Mouse (Mus musculus) limb, embryonic 12.5 days (tissue): ENCODE measurements at regions not wholly inside any gene's neighbourhood (a gene's known extent, or its start where the extent isn't known, plus 50 kb on each side); places are given as distances from the start of the nearest gene placed in this dataset.

Experiments
- ATAC-seq: fragments of 200-750 bp; cut with Nextera tagmentation; 2 replicates; pipeline ENCODE4 v1.8.0; 2017; ENCODE audit warnings: low read depth, moderate TSS enrichment; ENCODE audit not compliant: insufficient number of reproducible peaks, insufficient read depth, low FRiP score, low TSS enrichment
- H3K27ac ChIP-seq: fragments of 300-500 bp; sonication (generic); 2 replicates; pipeline ENCODE4 v1.5.1; 2016; ENCODE audit warnings: mild to moderate bottlenecking, moderate library complexity
- H3K27me3 ChIP-seq: fragments of 300-500 bp; sonication (generic); 2 replicates; pipeline ENCODE4 v1.6.1; 2016; ENCODE audit warnings: mild to moderate bottlenecking, moderate library complexity
- H3K36me3 ChIP-seq: fragments of 300-500 bp; sonication (generic); 2 replicates; pipeline ENCODE4 v1.6.1; 2016; ENCODE audit warnings: mild to moderate bottlenecking, moderate library complexity
- H3K4me1 ChIP-seq: fragments of 300-500 bp; sonication (generic); replicated peaks from 2 replicates; pipeline ENCODE4 v1.6.1; 2016
- H3K4me2 ChIP-seq: fragments of 300-500 bp; sonication (generic); 2 replicates; pipeline ENCODE4 v1.6.1; 2016; ENCODE audit warnings: mild to moderate bottlenecking, moderate library complexity
- H3K4me3 ChIP-seq: fragments of 300-500 bp; sonication (generic); replicated peaks from 2 replicates; pipeline ENCODE4 v1.5.1; 2016; ENCODE audit warnings: mild to moderate bottlenecking
- H3K9ac ChIP-seq: fragments of 300-500 bp; sonication (generic); replicated peaks from 2 replicates; pipeline ENCODE4 v1.6.1; 2016; ENCODE audit warnings: mild to moderate bottlenecking, moderate library complexity
- H3K9me3 ChIP-seq: fragments of 300-500 bp; sonication (generic); 2 replicates; pipeline ENCODE4 v1.6.1; 2016; ENCODE audit warnings: mild to moderate bottlenecking, moderate library complexity
- WGBS: fragments of 180-500 bp; shearing (Covaris S2); methylation state at CpG from one replicate; pipeline ENCODE4 v1.1.7; 2016; 5-methylcytosine and 5-hydroxymethylcytosine counted together

DNA sequence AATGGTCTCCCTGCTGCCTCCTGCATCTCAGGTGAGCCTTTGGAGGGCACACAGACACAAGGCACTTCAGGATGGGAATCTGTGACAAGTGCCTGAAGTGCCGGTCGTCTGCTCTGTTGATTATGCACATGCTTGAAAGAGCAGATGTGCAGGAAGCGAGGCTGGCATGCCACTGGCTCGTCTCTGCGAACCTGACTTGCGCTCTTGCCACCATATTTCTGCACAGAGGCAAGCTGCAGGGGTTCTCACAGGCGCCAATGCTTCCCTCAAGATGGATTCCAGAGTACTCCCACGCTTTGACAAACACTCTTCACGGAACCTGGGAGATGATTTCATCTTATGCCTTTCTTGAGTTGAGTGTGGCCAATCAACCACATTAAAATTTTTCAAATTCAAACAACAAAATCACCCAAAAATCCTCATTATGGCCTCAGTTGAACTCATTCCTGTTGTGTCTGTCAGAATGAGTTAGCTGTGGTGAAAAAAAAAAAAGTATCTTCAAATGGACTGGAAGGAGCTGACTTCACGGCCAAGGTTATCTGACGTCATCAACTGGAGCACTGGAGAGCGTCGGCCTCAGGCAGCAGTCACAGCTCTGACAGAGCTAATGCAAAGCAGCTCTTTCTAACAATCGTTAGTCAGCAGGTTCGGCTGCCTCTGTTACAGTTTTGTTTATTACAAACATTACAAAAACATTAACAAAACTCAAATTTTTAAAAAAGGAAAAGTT is 90.2 kb upstream of the Nr4a3 start:
- no peak overlapping the region for H3K27ac ChIP-seq
- H3K4me1 ChIP-seq: no peaks in the 10 kb centered on the region
- H3K27me3 ChIP-seq: no peaks in the 10 kb centered on the region
- H3K36me3 ChIP-seq: no peaks in the 10 kb centered on the region
- no peak overlapping the region for H3K4me2 ChIP-seq
- H3K4me3 ChIP-seq: no peak overlapping the region
- 60% methylated on average over 15 of the region's 15 CpGs for WGBS
- no peak for ATAC-seq
- H3K9ac ChIP-seq: no peak overlapping the region
- no peaks in the 10 kb centered on the region for H3K9me3 ChIP-seq

DNA sequence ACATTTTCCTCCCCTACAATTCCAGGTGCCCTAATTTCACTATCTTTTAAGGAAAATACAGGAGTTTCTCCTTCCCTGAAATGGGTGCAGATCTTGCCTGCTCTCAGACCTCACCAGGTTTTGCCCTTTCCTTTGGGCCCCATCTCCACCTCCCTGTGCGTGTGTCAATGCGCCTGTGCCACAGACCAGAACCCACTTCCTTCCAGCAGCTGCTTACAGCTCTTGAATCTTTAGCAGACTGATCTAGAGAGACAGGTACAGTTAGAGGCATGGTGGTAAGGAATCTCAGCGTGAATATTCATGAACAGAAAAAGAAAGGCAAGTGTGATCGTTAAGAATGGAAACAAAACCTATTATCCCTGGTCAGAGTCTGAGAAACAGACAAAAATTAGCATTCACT is 80.3 kb upstream of the Nr4a3 start:
- no peak overlapping the region for H3K27ac ChIP-seq
- H3K9ac ChIP-seq: no peak overlapping the region
- no peak overlapping the region for H3K4me2 ChIP-seq
- H3K27me3 ChIP-seq: no peaks in the 10 kb centered on the region
- no peak for ATAC-seq
- H3K9me3 ChIP-seq: no peaks in the 10 kb centered on the region
- 79% methylated on average over 4 of the region's 4 CpGs for WGBS
- no peaks in the 10 kb centered on the region for H3K36me3 ChIP-seq
- H3K4me3 ChIP-seq: no peak overlapping the region
- no peaks in the 10 kb centered on the region for H3K4me1 ChIP-seq

DNA sequence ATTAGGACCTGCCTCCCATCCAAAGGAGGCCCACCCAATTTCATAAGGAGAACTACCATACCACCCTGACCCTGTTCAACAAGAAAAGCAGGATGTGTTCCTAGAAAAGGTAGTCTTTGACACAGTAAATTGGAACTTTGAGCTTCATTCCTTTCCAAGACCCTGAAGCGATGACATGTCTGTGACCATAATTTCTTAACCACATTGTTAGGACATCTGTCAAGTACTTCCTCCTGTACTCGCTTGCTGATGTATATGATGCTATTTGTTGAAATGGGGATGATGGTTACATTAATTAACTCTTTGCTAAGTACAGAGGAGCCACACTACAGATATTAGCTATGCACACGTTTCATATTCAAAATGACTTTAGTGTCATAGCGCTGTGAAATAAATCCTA is 73.1 kb upstream of the Nr4a3 start:
- ATAC-seq: no peak
- Histone ChIP-seq H3K27me3 (no peaks in the 10 kb centered on the region), H3K27ac (no peak overlapping the region), H3K4me1 (no peaks in the 10 kb centered on the region), H3K36me3 (no peaks in the 10 kb centered on the region), H3K4me3 (no peak overlapping the region), H3K4me2 (no peak overlapping the region), H3K9me3 (no peaks in the 10 kb centered on the region), H3K9ac (no peak overlapping the region)
- WGBS: 85% methylated on average over 4 of the region's 4 CpGs

DNA sequence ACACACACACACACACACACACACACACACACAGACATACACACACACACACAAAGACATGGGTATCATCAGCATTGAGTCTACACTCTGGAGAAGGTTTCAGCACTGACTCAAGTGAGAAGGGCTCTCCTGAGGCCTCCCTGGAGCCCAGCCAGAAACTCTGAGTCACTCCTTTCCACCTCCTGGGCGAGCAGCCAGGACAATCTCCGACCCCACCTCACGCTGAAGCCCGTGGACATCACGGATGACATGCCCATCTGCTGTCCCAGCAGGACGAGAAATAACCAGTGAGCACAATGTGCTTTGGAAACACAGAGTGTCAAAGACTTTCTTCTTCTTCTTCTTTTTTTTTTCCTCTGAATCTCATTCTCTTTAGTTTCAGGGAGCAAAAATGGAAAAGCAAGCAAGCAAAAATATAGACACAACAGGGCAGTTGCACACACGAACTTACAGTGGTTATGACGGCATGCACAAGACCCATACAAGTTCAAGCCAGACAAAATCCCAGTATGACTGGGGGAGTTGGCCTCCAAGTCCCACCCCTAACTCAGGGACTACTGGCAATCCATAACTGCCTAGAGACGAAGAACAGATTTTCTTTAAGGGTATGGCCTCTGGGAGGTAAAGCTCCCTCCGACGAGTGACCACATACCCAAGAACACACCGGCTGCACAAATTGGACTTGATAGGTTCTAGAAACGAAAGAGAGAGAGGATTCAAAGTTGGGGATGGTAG is 65.2 kb upstream of the Nr4a3 start:
- no peaks in the 10 kb centered on the region for H3K4me1 ChIP-seq
- H3K4me3 ChIP-seq: no peak overlapping the region
- 81% methylated on average over 13 of the region's 13 CpGs for WGBS
- no peak overlapping the region for H3K4me2 ChIP-seq
- no peaks in the 10 kb centered on the region for H3K36me3 ChIP-seq
- H3K9me3 ChIP-seq: no peaks in the 10 kb centered on the region
- no peak overlapping the region for H3K9ac ChIP-seq
- ATAC-seq: no peak
- no peaks in the 10 kb centered on the region for H3K27me3 ChIP-seq
- H3K27ac ChIP-seq: no peak overlapping the region
